Mouse (Mus musculus) ES-E14 (cell line): ENCODE results near the gene Cyb561. TPM values are rescaled to one million over a fixed set of nuclear protein-coding genes. Genes with fewer than 3 reads are reported as not detected.

Experiments
- DNase-seq: peaks from one replicate; pipeline ENCODE4 v3.0.0-alpha.2; 2013; ENCODE audit warnings: low read depth, low spot score
- H3K27ac ChIP-seq: 2 replicates; pipeline ENCODE4 v1.5.1; 2012; ENCODE audit warnings: low read depth, mild to moderate bottlenecking, low read length, moderate library complexity, mixed read lengths; ENCODE audit not compliant: poor library complexity, insufficient read depth, severe bottlenecking
- H3K36me3 ChIP-seq: 2 replicates; pipeline ENCODE4 v1.6.1; 2012; ENCODE audit warnings: mild to moderate bottlenecking, low read length, moderate library complexity, mixed read lengths; ENCODE audit not compliant: control insufficient read depth, poor library complexity, insufficient read depth, severe bottlenecking
- H3K4me1 ChIP-seq, 2 experiments: fragments of 150-350 bp in 1 of 2; sonication (generic) in 1 of 2; 2 replicates each; pipeline ENCODE4 v1.6.1; 2012; ENCODE audit warnings: low read length in 2 of 2, mild to moderate bottlenecking in 1 of 2, mixed read lengths in 1 of 2; ENCODE audit not compliant: control insufficient read depth in 2 of 2, insufficient read depth in 2 of 2, poor library complexity in 1 of 2
- H3K4me3 ChIP-seq, 2 experiments: fragments of 150-350 bp in 1 of 2; sonication (generic) in 1 of 2; 2 replicates each; pipeline ENCODE4 v1.5.1; 2012; ENCODE audit warnings: low read length in 2 of 2, low read depth in 1 of 2, mild to moderate bottlenecking in 1 of 2, mixed read lengths in 1 of 2; ENCODE audit not compliant: insufficient read depth in 1 of 2, poor library complexity in 1 of 2, severe bottlenecking in 1 of 2
- H3K9ac ChIP-seq: 2 replicates; pipeline ENCODE4 v1.6.1; 2012; ENCODE audit warnings: low read depth, mild to moderate bottlenecking, low read length, mixed read lengths; ENCODE audit not compliant: poor library complexity, insufficient read depth, severe bottlenecking
- H3K9me3 ChIP-seq: fragments of 150-350 bp; sonication (generic); 2 replicates; pipeline ENCODE4 v1.6.1; 2012; ENCODE audit warnings: low read depth, mild to moderate bottlenecking, low read length; ENCODE audit not compliant: control insufficient read depth, insufficient read depth
- CHD2 ChIP-seq: IDR thresholded peaks from 2 replicates; pipeline ENCODE4 v1.6.1; 2014; ENCODE audit warnings: mild to moderate bottlenecking, low read depth, low read length, inconsistent platforms
- HCFC1 ChIP-seq: IDR thresholded peaks from 2 replicates; pipeline ENCODE4 v1.6.1; 2012; ENCODE audit warnings: low read length, inconsistent platforms, borderline replicate concordance; ENCODE audit not compliant: insufficient read depth
- MAFK ChIP-seq: IDR thresholded peaks from 2 replicates; pipeline ENCODE4 v1.6.1; 2014; ENCODE audit warnings: mild to moderate bottlenecking, low read depth, low read length, inconsistent platforms; ENCODE audit not compliant: insufficient read depth
- ZC3H11A ChIP-seq: IDR thresholded peaks from 2 replicates; pipeline ENCODE4 v1.6.1; 2012; ENCODE audit warnings: low read depth, mild to moderate bottlenecking, inconsistent platforms, low read length, borderline replicate concordance
- ZNF384 ChIP-seq: IDR thresholded peaks from 2 replicates; pipeline ENCODE4 v1.6.1; 2012; ENCODE audit warnings: low read depth, low read length, inconsistent platforms
- in situ Hi-C, 2 experiments: fragments of 600-800 bp; cut with MboI; formaldehyde crosslinking; loops; one replicate each; pipeline ENCODE4 v1.15.1; 2025; ENCODE audit warnings: low sequenced_read_pairs in 2 of 2, inconsistent platforms in 1 of 2; ENCODE audit not compliant: unreplicated experiment in 2 of 2
- total RNA-seq: library from RNA; depleted of rRNA; stranded (reverse); fragments of 300-350 nt; gene quantifications from 2 replicates; pipeline ENCODE4 v1.2.3, GENCODE M21; 2012

Cyb561 gene
- total RNA-seq, 1 experiment: 14.7 TPM

GRCm38 (mm10) chr11:105967741-105968574, 14.8 kb upstream of the Cyb561 start, which contains the start of gene Ace:
Gene Ace, plus strand, starts transcription at chr11:105967945.
- peak within 1 kb of the TSS; percentile 46 for H3K9ac ChIP-seq
- no peak within 1 kb of the TSS for H3K27ac ChIP-seq
- in situ Hi-C loops: no loop called here
- TF ChIP-seq HCFC1: 0 out of 2 replicates have a peak, but pooled peaks have one; percentile 19
- TF ChIP-seq MAFK: no peak
- no peaks in the 10 kb centered on the region for H3K9me3 ChIP-seq
- peaks cover 0 to 13% of the 10 kb centered on the region in 2 experiments; a peak in 1 of 4 replicates for H3K4me1 ChIP-seq
- H3K36me3 ChIP-seq: no peaks in the 10 kb centered on the region
- DNase-seq: no peak
- H3K4me3 ChIP-seq: peak within 1 kb of the TSS; percentile 69 to 86

GRCm38 (mm10) chr11:105966288-105966687, 13.2 kb upstream of the Cyb561 start:
- Histone ChIP-seq H3K27ac (no peak overlapping the region), H3K4me3 (no peak overlapping the region), H3K9me3 (no peaks in the 10 kb centered on the region), H3K9ac (no peak overlapping the region), H3K36me3 (no peaks in the 10 kb centered on the region), H3K4me1 (peaks cover 0 to 11% of the 10 kb centered on the region in 2 experiments; a peak in 1 of 4 replicates)
- no peak for DNase-seq
- TF ChIP-seq CHD2 (no peak), MAFK (no peak), HCFC1 (no peak), ZC3H11A (no peak), ZNF384 (no peak)
- in situ Hi-C loops: no loop called here

- Histone ChIP-seq H3K4me3 (no peak overlapping the region), H3K27ac (no peak overlapping the region), H3K4me1 (peaks cover 0 to 11% of the 10 kb centered on the region in 2 experiments; a peak in 1 of 4 replicates), H3K9ac (no peak overlapping the region), H3K9me3 (no peaks in the 10 kb centered on the region), H3K36me3 (no peaks in the 10 kb centered on the region)
- in situ Hi-C loops: no loop called here
- TF ChIP-seq ZC3H11A (peak; percentile 56; the same call in 1 of the 2 replicates), MAFK (no peak), ZNF384 (peak; percentile 95), HCFC1 (no peak)
- DNase-seq: no peak
Measured at GRCm38 (mm10) chr11:105964691-105965090, 11.6 kb upstream of the Cyb561 start.

GRCm38 (mm10) chr11:105959355-105959754, 6.2 kb upstream of the Cyb561 start:
- peak overlapping the region in 1 of 2 experiments; percentile 48; a peak in 3 of 4 replicates for H3K4me3 ChIP-seq

More at GRCm38 (mm10) chr11:105959355-105959754, 6.2 kb upstream of the Cyb561 start:
- Histone ChIP-seq H3K9me3 (no peaks in the 10 kb centered on the region), H3K36me3 (no peaks in the 10 kb centered on the region), H3K27ac (no peak overlapping the region), H3K9ac (peak overlapping the region; percentile 40; the same call in 1 of the 2 replicates), H3K4me1 (peaks cover 6 to 8% of the 10 kb centered on the region in 2 experiments; a peak in 2 of 4 replicates)
- no peak for DNase-seq
- TF ChIP-seq HCFC1: no peak
- TF ChIP-seq ZC3H11A: no peak
- no peak for TF ChIP-seq CHD2
- no peak for TF ChIP-seq ZNF384
- no peak for TF ChIP-seq MAFK
- in situ Hi-C loops: no loop called here
